Mouse (Mus musculus) C2C12 (cell line): ENCODE data around the gene Smpd4.

ENCODE experiments used
- CTCF ChIP-seq: IDR thresholded peaks from one replicate; pipeline ENCODE4 v1.5.1; 2011; ENCODE audit not compliant: control insufficient read depth, insufficient read depth, insufficient read length
- MAX ChIP-seq: IDR thresholded peaks from one replicate; pipeline ENCODE4 v1.6.1; 2011; ENCODE audit warnings: mild to moderate bottlenecking, control low read depth
- MYOG ChIP-seq: IDR thresholded peaks from one replicate; pipeline ENCODE4 v1.6.1; 2011; ENCODE audit not compliant: control insufficient read depth, insufficient read length; ENCODE audit errors: extremely low read depth

GRCm38 (mm10) chr16:17643437-17643990, 24.4 kb downstream of the Smpd4 start:
- TF ChIP-seq CTCF (no peak), MYOG (no peak), MAX (no peak)
